ENCODE assay signal across 8 mouse cellular contexts in genomic region chr7:128592118-128592935, GRCm38 (mm10). TPM values are rescaled to one million over a fixed set of nuclear protein-coding genes. Genes with fewer than 3 reads are reported as not detected.
A peak's percentile ranks its signal among the peaks of the same experiment; 100 is the strongest.
DNase-seq lines count a peak whose midpoint lies in the region; ATAC-seq and TF ChIP-seq lines count a peak whose summit lies in the region.

No protein-coding gene starts in this region.

- H3K4me2 ChIP-seq in lung, postnatal 0 days (replicated peaks; ENCODE audit: low read depth, low read length) = peak overlapping the region; percentile 43

- DNase-seq in cerebellum, postnatal 25 days = peak; percentile 44 to 46
- DNase-seq in cerebellum, adult 18-20 months = no peak
- DNase-seq in forelimb bud, embryonic 11.5 days (ENCODE audit: low read depth, low spot score) = peak; percentile 12
- peak; percentile 59 for DNase-seq in hindbrain, embryonic 10.5 days (ENCODE audit: low spot score)
- DNase-seq in layer of hippocampus, postnatal 10 days (ENCODE audit: low spot score in 2 of 2) = peak; percentile 61 to 66
- DNase-seq in lung, postnatal 0 days (ENCODE audit: low spot score) = peak; percentile 74
- peak; percentile 49 for DNase-seq in right cerebral cortex, postnatal 4 days
- no peak for DNase-seq in spleen, postnatal 4 days (ENCODE audit: low spot score in 2 of 2)

- H3K9me3 ChIP-seq in hindbrain, embryonic 10.5 days = 0 out of 2 replicates have a peak, but pooled peaks cover 3% of the 10 kb centered on the region
- H3K9me3 ChIP-seq in lung, postnatal 0 days (ENCODE audit: low read length) = no peaks in the 10 kb centered on the region

- peak overlapping the region; percentile 79 for H3K27ac ChIP-seq in hindbrain, embryonic 10.5 days
- peak overlapping the region; percentile 38; the same call in 1 of the 2 replicates for H3K27ac ChIP-seq in lung, postnatal 0 days (ENCODE audit: low read length)

- TF ChIP-seq EP300 in lung, postnatal 0 days (IDR thresholded peaks at IDR 0.05) = no peak

- H3K4me1 ChIP-seq in hindbrain, embryonic 10.5 days (replicated peaks) = peaks cover 32% of the 10 kb centered on the region
- H3K4me1 ChIP-seq in lung, postnatal 0 days (ENCODE audit: insufficient read depth, low read depth, low read length) = no peaks in the 10 kb centered on the region

- H3K4me3 ChIP-seq in hindbrain, embryonic 10.5 days = peak overlapping the region; percentile 45
- no peak overlapping the region for H3K4me3 ChIP-seq in lung, postnatal 0 days (ENCODE audit: low read depth, low read length)

- no peaks in the 10 kb centered on the region for H3K36me3 ChIP-seq in hindbrain, embryonic 10.5 days
- H3K36me3 ChIP-seq in lung, postnatal 0 days (ENCODE audit: insufficient read depth, low read length) = no peaks in the 10 kb centered on the region

- no peak for TF ChIP-seq CTCF in lung, postnatal 0 days (IDR thresholded peaks at IDR 0.05)

- no peak overlapping the region for H3K9ac ChIP-seq in lung, postnatal 0 days (replicated peaks; ENCODE audit: low read depth)

- no peaks in the 10 kb centered on the region for H3K27me3 ChIP-seq in hindbrain, embryonic 10.5 days (ENCODE audit: insufficient read depth, poor library complexity, severe bottlenecking)
- no peaks in the 10 kb centered on the region for H3K27me3 ChIP-seq in lung, postnatal 0 days (replicated peaks; ENCODE audit: insufficient read depth, low read length)

- 4% methylated on average over 21 of the region's 21 CpGs for WGBS in hindbrain, embryonic 10.5 days
- 8% methylated on average over 21 of the region's 21 CpGs for WGBS in lung, postnatal 0 days

- peak; percentile 89 for ATAC-seq in lung, postnatal 0 days

RNA-seq across cellular contexts. Expression of gene Inpp5f, which starts 18.8 kb away (rescaled TPM):
- polyA plus RNA-seq in hindbrain, embryonic 10.5 days (2016; fragmentation: Nextera tagmentation; extraction: Ambion mirVana) = 41.5 and 63.6 TPM in 2 replicates
- total RNA-seq in layer of hippocampus, postnatal 10 days (2021) = 100 to 1,000 TPM; 382 to 384 TPM
- 10.6 and 10.7 TPM in 2 replicates for polyA plus RNA-seq in lung, postnatal 0 days (2015; fragmentation: Nextera tagmentation; extraction: Ambion mirVana)

Comparison
In these comparisons a context has a peak if more than half of its experiments do, and no peak if none do; other contexts are left out.
1. DNase-seq: peak in cerebellum, postnatal 25 days (2 of 2), forelimb bud, embryonic 11.5 days (single experiment), hindbrain, embryonic 10.5 days (single experiment), layer of hippocampus, postnatal 10 days (2 of 2), lung, postnatal 0 days (single experiment) and right cerebral cortex, postnatal 4 days (single experiment); none in cerebellum, adult 18-20 months (0 of 2) and spleen, postnatal 4 days (0 of 2).